Mouse (Mus musculus) heart, embryonic 11.5 days (tissue): ENCODE measurements around the gene Bmp4. TPM values are rescaled to one million over a fixed set of nuclear protein-coding genes. Genes with fewer than 3 reads are reported as not detected.

Source experiments
- polyA plus RNA-seq: library from polyadenylated mRNA; unstranded; fragments of >200 nt; fragmentation: Nextera tagmentation; extraction: Ambion mirVana; gene quantifications from 2 replicates; pipeline ENCODE4 v1.2.1, GENCODE M21; 2014

Gene Bmp4
- polyA plus RNA-seq, 1 experiment from 2014 or later: 34.1 TPM

Other genes starting within 250 kb of the Bmp4 start
- gene Gm15217, start 11.3 kb downstream of the Bmp4 start, polyA plus RNA-seq: 0.32 TPM in 1 of 2 replicates, not detected in the other